Mouse (Mus musculus): ENCODE measurements around the gene Rnf213. TPM values are rescaled to one million over a fixed set of nuclear protein-coding genes. Genes with fewer than 3 reads are reported as not detected.
A peak's percentile ranks its signal among the peaks of the same experiment; 100 is the strongest.
"Not testable (repeated sequence)": the region's sequence is repeated elsewhere in the genome, so short reads cannot be mapped to it uniquely, and the experiment has no call there.

The Rnf213 gene
- total RNA-seq (2021): 10 to 100 TPM in 1 of 2 experiments, 1 to 10 TPM in 1; 6.9 to 10.1 TPM
- long read RNA-seq, experiment 1: 0 reads
- long read RNA-seq, experiment 2, partial matches to known transcripts: 0 of 1 reads
- long read RNA-seq, experiment 2, other reads (novel, unspliced or antisense): 1 of 1 reads

DNA sequence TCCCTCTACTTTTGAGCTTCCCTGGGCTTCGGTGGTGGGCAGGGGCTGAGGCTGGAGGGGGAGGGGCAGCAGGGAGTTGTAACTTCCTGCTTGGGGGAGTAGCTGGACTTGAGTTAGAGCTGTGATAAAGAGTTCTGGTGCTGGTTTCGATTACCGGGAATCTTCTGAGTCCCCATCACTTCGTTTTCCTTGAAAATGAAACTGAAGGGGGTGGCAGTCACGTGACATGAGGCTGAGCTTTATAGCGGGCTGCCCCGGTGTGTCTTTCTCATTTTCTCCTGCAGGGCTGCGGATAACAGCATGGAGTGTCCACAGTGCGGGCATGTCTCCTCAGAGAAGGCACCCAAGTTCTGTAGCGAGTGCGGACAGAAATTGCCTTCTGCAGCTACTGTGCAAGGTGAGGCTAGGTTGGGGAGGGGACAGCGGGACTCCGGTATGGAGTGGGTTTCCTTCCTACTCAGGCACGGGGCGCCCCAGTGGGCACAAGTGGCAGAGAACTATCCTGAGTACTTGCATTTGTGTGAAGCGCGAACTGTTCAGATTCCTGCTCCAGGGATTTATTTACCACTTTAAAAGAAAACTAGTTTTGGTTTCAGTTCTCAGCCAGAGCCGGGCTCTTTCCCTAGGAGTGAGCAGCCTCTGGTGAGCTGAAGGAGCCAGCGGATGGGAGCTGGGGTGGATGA is at the start of gene Rnf213:
Rnf213 (plus strand) TSS at position 301 of the 683 bp plus-strand sequence.
- DNase-seq: peak; percentile 56

DNA sequence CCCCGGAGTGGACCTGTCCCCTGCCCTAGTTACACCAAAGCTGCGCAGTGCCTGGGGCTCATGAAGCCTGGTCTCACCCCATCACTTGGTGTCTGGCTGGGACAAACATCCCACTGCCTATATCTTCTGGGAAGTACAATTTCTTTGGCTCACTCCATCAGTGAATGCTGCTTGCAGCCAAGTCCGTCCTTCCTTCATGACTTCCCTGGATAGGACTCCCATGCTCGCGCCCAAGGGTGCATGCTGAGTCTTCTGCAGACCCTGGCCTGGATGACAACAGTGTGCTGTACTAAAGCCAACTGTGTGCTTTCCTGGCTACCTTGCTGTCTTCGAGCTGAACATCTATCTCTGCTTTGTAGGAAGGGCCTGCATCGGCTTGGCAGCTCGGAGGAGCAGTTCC is 48.7 kb upstream of the Rnf213 start:
- no peak for DNase-seq

DNA sequence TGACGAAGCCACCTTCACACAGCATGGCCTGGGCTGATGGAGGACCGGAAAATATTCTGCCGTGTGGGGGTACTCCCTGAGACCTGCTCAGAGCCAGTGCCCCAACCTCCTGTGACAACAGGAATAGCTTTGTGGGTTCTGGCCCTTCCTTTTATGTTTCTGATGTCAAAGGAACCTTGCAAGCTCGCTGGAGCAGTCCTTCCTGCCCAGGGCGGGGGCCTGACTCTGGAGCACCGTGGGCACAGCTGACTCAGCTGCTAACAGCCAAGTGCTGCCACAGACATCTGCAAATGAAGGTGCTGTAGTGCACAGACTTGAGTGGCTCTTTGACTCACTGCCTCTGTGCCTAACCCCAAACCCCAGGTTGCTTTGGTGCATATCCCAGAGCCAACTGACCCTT is 48.0 kb upstream of the Rnf213 start:
- DNase-seq: no peak

DNA sequence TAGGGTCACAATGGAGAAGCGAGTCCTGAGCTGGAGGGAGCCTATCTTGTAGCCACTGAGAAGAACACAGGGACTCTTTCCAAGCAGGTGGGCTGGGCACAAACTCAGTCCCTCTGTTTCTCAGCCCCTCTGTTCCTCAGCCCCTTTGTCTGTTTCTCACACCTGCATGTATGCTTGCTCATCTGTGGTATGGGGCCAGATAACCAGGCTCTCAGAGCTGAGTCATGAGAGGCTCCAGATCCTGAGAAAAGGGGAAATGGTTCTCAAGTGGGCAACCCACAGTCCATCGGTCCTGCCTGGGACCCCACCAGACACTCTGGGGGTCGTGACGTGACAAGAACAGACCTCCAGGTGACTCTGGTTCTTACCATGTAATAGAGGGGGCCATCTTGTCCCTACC is 45.8 kb upstream of the Rnf213 start:
- DNase-seq: no peak

DNA sequence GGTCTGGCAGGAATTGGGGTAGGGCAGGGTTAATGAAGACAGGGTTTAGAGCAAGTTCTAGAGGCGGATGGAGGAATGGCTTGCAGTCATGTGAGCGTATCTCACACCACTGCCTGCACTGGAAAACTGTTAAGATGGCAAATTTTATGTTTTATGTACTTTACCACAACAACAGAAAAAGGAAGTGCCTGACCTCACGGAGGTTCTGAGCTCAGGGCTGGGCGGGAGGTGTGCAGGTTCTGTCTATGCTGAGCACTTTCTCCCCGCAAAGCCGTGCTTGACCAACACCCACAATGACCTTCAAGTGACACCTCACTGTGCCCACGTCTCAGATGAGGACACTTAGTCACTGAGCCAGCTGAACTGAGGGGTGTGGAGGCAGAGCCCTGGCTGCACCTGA is 40.8 kb upstream of the Rnf213 start:
- no peak for DNase-seq

DNA sequence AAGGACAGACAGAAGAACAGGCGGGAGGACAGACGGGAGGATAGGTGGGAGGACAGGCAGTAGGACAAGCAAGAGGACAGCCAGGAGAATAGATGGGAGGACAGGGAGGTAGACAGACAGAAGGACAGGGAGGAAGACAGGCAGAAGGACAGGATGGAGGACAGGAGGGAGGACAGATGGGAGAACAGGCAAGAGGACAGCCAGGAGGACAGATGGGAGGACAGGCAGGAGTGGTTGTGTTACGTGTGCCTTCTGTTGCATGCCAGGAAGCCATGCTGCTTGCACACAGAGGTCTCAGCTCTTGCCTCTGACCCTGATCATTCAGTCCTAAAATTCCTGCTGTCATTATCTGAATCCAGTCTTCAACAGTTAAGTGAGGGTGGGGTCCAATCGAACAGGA is 39.0 kb upstream of the Rnf213 start:
- no peak for DNase-seq

DNA sequence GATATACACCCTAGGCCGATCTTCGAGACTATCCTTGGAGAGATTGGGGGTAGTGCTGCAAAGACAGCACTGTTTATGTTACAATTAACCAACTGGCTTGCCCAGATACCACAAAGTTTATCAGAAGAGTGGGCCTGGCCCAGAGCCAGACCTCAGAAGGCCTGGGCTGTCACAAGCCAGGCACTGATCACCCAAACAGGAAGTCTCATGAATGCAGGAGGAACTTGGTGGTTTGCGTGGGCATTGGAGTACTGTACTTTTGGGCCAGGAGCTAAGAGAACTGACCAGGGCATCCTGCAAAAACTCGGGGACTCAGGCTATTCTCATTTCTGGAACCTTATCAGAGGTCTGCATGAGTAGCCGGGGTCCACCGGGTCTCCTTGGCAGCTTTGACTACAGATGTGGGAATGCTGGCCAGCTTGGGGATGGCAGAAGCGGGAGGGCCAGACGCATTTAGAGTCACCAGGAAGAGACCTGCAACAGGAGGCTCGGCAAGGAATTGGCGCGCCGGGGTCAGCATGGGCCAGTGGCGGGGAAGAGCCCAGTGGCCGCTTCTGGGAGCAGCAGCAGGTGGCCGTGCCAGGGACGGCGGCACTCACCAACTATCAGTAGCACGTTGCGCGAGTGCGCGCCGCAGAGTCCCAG is 38.0 kb upstream of the Rnf213 start:
- DNase-seq: peak; percentile 49

DNA sequence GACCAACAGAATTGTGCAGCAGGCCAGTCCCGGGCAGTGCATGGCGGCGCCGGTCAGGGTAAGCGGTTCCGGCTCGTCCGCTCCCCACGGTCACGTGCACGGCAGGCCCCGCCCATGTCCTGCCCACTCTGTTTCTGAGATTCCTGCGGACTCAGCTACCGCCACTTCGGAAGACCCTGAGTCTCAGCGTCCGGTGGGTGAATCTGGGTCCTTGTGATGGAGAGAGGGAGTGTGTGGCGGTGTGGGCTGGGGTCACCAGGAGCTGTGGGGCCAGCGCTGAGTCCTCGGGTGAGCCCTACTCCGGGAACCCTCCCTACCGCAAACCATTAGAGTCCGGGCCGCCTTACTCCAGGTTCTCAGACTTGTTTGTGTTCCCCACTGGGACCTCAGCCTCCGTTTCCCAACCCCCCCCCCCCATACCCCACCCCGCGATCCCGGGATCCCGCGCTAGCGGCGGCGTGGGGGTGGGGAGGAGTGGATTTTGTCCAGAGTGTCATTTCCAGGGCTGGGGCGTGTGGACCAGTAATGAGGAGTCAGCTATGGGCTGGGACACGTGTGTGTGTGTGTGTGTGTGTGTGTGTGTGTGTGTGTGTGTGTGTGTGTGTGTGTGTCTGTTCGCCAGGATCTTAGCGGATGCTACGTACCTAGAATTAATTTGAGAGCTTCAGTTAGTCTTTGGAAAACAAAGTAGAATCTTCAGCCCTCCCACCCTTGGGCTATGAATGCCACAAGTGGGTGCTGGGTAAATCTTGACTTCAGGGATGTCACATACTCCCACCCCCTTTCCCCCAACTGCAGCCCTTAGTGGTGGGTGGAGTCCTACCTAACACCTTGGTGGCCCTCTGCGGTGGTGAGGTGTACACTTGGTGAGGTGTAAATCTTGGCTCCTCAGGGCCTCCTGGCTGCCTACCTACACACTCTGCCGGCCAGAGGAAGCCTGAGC is 37.2 kb upstream of the Rnf213 start, which contains the start of the genes Sgsh and Slc26a11:
Sgsh (minus strand) TSS at position 94 of the 943 bp plus-strand sequence.
Slc26a11 (plus strand) TSS at position 115 of the 943 bp plus-strand sequence.
- peak; percentile 91 for DNase-seq

DNA sequence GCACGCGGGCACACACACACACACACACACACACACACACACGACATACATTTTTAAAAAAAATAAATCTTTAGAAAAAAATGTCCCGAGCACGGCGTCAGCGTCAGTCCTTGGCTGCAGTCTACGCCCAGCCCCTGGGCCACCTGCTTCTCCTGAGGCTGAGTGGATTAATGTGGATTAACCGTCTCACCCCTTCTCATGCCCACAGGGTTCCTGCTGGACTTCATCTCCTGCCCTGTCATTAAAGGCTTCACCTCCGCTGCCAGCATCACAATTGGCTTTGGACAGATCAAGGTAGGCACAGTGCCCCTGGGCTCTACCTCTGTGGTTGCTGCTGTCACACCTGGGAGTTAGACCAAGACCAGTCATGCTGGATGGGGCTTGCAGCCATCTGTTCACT is 33.8 kb upstream of the Rnf213 start:
- no peak for DNase-seq

DNA sequence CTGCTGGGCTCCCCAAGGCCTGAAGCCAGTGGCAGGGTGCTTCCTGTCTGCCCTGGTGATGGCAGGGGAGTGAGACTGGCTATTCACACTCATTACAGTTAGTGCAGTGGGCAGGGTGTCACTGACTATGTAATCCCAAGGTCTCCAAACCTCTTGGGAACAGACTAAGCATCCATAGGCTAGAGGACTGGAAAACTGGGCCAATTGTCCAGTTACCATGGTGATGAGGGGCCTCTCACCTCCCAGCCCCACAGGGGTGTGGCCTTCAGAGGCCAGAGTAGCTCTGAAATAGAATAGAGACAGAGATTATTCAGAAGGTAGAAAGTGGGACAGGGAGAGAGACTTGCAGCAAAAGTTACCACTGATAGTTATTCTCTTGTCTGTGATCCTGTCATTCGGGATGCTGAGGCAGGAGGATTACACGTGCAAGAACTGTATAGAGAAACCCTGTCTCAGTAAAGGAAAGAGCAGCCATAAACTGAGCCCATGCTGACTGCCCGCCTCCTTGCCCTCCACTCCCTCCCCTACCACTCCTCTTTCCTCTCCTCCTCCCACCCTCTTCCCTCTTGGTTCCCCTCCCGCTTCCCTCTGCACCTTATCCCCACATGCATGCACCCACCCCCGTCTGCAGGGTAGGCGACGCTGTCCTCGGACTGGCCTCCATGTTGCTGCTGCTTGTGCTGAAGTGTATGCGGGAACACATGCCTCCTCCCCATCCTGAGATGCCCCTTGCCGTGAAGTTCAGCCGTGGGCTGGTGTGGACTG is 29.9 kb upstream of the Rnf213 start:
- no peak for DNase-seq

DNA sequence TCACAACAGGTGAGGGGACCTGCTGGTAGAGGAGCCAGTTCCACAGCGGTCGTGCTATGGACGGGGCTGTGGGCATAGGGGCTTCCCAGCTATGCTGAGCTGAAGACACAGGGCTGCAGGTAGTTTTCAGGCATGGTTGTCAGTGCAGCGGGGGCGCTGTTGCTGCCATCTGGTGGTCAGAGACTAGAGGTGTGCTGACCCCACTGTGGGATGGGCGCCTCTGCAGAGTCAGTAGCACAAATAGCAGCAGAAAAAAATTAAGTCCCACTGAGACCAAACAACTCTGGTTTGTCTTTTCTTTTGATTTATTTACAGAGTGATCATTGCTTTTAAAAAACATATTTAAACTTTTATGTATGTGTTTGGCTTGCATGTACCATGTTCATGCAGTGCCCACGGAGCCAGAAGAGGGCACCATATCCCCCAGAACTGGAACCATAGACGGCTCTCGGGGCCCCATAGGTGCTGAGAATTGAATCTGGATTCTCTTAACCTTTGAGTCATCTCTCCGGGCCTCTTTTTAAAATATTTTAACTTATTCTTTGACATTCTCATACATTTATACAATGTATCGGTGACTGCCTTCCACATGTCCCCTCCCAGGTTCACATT is 29.3 kb upstream of the Rnf213 start:
- peak; percentile 71 for DNase-seq

DNA sequence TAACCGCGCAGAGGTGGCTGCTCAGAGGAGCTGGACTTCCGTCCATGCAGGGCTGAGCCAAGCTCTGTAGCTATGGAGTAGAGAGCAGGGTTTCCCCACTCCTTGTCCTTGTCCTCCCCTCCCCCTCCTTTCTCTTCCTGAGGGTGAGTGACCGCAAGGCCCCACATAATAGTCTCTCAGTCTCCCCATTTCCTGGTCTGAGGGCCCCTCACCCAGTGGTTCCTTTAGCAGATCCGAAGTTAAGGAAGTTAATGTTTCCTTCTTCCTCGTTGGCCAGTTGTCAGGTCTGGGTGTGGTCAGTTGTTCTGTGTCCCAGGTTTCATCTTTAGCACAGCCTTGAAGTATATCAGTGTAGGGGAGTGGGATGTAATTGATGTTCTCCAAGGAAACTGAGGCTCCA is 17.5 kb upstream of the Rnf213 start:
- no peak for DNase-seq

DNA sequence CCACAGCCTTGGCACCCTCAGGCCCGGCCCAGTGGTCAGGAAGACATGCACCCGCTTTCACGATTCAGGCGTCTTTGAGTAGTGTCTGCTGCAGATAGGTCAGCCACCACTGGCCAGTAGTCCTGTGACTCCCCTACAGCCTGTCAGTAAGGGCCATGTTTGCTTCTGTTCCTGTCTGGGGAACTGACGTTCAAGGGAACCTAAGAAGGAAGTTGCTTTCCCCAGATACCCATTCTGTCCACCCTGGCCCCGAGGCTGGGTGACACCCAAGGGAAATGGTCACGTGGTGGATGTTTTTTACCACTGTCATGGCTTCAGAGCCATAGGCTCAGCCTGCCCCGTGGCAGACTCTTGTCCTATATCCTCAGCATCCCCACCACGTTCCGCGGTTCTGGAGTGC is 15.6 kb upstream of the Rnf213 start:
- DNase-seq: no peak

DNA sequence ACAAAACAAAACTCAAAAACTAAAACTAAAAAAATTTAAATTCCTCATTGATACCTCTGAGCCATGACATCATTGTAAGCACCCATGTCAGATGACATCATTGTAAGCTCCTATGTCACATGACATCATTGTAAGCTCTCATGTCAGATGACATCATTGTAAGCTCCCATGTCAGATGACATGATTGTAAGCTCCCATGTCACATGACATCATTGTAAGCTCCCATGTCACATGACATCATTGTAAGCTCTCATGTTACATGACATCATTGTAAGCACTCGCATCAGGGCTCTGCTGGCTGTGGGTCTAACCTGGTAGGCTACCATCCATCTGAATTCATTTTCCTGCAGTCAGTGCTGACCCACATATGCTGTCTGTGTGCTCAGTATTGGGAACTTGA is 14.3 kb upstream of the Rnf213 start:
- no peak for DNase-seq

DNA sequence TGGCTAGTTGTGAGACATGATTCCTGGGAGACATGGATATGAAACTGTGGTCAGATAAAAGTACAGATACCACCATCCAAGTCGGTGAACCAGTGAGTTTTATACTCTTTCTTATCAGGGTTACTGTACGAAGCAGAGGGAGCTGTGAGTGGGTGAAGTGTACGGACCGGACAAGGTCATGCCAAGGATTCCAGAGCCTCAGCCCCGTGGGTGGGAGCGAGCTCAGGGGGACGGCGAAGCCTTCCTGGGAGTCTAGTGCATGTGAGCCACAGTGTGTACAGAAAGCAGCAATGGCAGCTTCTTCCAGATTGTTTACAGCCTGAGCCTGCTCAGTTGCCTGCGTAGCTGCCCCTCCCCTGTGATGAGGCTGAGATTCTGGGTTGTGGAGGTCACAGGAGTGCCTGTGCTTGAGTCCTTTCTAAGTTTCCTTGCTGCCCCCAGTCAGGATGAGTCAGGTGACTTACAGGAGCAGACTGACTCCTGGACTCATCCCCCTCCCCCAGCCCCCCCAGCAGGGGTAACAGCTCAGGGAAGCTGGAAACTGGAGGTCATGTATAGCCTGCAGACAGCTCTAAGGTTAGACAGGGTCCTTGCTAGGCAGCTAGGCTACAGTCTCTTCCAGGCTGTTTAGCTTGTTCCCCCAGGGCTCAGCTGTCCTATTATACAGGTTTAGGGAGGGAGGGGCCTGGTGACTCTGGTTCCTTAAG is 11.1 kb upstream of the Rnf213 start:
- no peak for DNase-seq

DNA sequence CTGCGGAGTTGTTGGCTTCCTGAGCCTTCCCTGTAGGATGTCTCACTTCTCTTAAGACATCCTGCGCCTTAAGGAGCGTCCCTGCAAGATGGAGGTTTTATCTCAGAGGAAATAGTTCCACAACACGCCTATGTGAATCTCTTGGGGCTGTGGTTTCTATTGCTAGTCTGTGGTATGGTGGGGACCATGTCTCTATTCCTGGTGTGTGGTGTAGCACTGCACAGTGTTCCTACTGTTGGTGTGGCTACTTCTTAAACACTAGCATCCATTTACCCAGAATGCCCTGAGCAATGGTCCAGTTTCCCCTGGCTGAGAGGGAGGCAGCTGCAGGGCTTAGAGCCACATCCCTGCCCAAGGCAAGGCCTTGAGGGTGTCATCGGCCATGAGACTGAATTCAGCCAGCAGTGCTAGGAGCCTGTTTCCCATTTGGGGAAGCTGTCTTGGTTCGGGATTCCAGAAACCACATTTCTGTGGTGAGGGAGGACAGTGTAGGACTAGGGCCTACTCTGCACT is 10.5 kb upstream of the Rnf213 start:
- DNase-seq: no peak

DNA sequence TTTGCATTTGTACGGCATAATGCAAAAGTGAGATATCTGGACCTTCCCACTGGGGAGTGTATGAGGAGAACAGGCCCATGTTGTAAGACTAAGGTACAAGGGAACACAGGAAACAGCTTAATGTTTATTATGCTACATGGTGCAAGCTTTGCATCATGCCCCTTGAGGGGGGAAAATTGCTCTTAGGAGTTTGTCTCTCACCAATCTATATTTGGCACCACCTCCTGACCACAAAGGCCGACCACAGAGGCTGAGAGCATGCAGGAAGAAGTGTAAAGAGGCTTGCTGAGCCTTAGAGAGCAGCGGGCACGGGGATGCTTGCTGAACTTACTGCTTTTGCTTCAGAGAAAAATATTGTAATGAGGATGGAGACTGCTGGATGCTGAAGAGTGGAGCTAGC is 8.0 kb upstream of the Rnf213 start:
- no peak for DNase-seq

DNA sequence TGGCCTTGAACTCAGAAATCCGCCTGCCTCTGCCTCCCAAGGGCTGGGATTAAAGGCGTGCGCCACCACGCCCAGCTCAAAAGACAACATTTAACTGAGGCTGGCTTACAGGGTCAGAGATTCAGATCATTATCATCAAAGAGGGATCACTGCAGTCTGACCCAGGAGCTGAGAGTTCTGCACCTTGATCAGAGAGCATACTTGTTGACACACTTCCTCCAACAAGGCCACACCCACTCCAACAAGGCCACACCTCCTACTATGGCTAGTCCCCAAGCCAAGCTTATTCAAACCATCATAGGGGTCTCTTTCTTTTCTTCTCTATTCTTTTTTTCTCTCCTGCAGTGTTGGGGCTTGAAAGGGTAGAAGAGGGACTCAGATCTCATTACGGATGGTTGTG is 6.6 kb upstream of the Rnf213 start:
- DNase-seq: no peak

DNA sequence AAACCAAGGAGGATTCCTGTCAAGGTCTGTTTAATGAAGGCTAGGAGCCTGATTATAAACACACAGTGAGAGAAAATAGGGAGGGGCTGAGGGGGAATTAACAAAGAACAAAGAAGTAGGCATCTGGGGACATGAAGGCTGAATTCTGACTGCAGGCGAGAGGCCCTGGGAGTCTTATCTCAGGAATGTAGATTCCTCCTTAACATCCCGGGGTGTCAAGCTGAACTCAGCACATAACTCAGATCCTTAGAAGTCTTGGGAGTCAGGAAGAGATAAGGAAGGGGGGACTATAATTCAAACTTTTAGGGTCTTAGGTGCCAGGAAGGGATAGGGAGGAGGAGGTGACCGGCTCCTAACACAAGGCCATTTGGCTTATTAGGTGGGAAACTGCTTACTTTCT is 5.6 kb upstream of the Rnf213 start:
- DNase-seq: not testable (repeated sequence)

DNA sequence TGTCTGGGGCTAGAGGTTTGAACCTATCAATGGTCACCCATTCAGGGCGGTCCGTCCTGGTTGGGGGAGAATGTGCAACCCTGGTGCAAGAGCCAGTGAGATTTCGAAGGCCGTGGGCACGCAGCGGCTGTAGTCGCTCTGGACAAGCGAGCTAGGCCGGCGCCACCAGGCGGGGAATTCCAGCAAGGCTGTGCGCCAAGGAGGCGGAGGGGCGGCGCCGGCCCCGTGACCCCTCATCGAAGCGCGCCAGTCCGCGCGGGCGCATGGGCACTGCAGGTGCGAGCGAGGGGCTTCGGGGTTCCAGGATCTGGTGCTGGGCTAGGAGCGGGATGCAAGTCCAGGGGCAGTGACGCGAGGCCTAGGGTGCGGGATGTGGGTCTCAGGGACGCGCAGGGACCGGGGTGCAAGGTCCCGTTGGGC is 3.0 kb upstream of the Rnf213 start:
- DNase-seq: peak; percentile 87

Data from gastrocnemius, postnatal 10 days (tissue).